Mouse (Mus musculus) limb, embryonic 13.5 days (tissue): ENCODE results near the gene Olfr525. TPM values are rescaled to one million over a fixed set of nuclear protein-coding genes. Genes with fewer than 3 reads are reported as not detected.

Experiments
- ATAC-seq: fragments of 200-750 bp; cut with Nextera tagmentation; 2 replicates; pipeline ENCODE4 v1.8.0; 2017; ENCODE audit warnings: low read depth, moderate number of reproducible peaks, moderate TSS enrichment; ENCODE audit not compliant: low FRiP score
- H3K27ac ChIP-seq: fragments of 300-500 bp; sonication (generic); 2 replicates; pipeline ENCODE4 v1.5.1; 2015; ENCODE audit warnings: inconsistent platforms, mild to moderate bottlenecking, moderate library complexity
- H3K27me3 ChIP-seq: fragments of 300-500 bp; sonication (generic); 2 replicates; pipeline ENCODE4 v1.6.1; 2015; ENCODE audit warnings: mild to moderate bottlenecking, inconsistent platforms
- H3K36me3 ChIP-seq: fragments of 300-500 bp; sonication (generic); 2 replicates; pipeline ENCODE4 v1.6.1; 2015; ENCODE audit warnings: inconsistent platforms, mild to moderate bottlenecking, moderate library complexity
- H3K4me1 ChIP-seq: fragments of 300-500 bp; sonication (generic); 2 replicates; pipeline ENCODE4 v1.6.1; 2015; ENCODE audit warnings: inconsistent platforms
- H3K4me2 ChIP-seq: fragments of 300-500 bp; sonication (generic); replicated peaks from 2 replicates; pipeline ENCODE4 v1.6.1; 2015; ENCODE audit warnings: inconsistent platforms, mild to moderate bottlenecking, moderate library complexity
- H3K4me3 ChIP-seq: fragments of 300-500 bp; sonication (generic); 2 replicates; pipeline ENCODE4 v1.5.1; 2015; ENCODE audit warnings: moderate library complexity, mild to moderate bottlenecking, inconsistent platforms
- H3K9ac ChIP-seq: fragments of 300-500 bp; sonication (generic); 2 replicates; pipeline ENCODE4 v1.6.1; 2015; ENCODE audit warnings: mild to moderate bottlenecking, inconsistent platforms
- H3K9me3 ChIP-seq: fragments of 300-500 bp; sonication (generic); 2 replicates; pipeline ENCODE4 v1.6.1; 2016; ENCODE audit warnings: inconsistent platforms
- WGBS: fragments of 180-500 bp; shearing (Covaris S2); methylation state at CpG from one replicate; pipeline ENCODE4 v1.1.7; 2015; 5-methylcytosine and 5-hydroxymethylcytosine counted together
- polyA plus RNA-seq: library from polyadenylated mRNA; unstranded; fragments of >200 nt; fragmentation: Nextera tagmentation; extraction: Ambion mirVana; gene quantifications from 2 replicates; pipeline ENCODE4 v1.2.1, GENCODE M21; 2015

The Olfr525 gene
- polyA plus RNA-seq = not detected in 2 replicates

- Histone ChIP-seq H3K4me2 (no peak within 1 kb of the TSS), H3K36me3 (no peaks in the 10 kb centered on the region), H3K27ac (no peak within 1 kb of the TSS), H3K9me3 (no peaks in the 10 kb centered on the region), H3K9ac (no peak within 1 kb of the TSS), H3K27me3 (no peaks in the 10 kb centered on the region), H3K4me1 (no peaks in the 10 kb centered on the region), H3K4me3 (no peak within 1 kb of the TSS)
- WGBS = 56% methylated on average over 1 of the region's 1 CpGs
- no peak for ATAC-seq
These were observed at the start of gene Olfr525 for GRCm38 (mm10) chr7:140320558-140320957. TSS of gene Olfr525 (plus strand) at chr7:140320858.

GRCm38 (mm10) chr7:140295746-140296145, 24.9 kb upstream of the Olfr525 start:
- H3K4me1 ChIP-seq = no peaks in the 10 kb centered on the region
- H3K4me2 ChIP-seq = no peak overlapping the region
- no peak overlapping the region for H3K4me3 ChIP-seq
- H3K36me3 ChIP-seq = no peaks in the 10 kb centered on the region
- no peak overlapping the region for H3K9ac ChIP-seq
- H3K9me3 ChIP-seq = no peaks in the 10 kb centered on the region
- no peak overlapping the region for H3K27ac ChIP-seq
- ATAC-seq = no peak
- no peaks in the 10 kb centered on the region for H3K27me3 ChIP-seq
- WGBS = 88% methylated on average over 9 of the region's 9 CpGs

GRCm38 (mm10) chr7:140296876-140297275, 23.8 kb upstream of the Olfr525 start:
- no peak for ATAC-seq
- Histone ChIP-seq H3K4me2 (no peak overlapping the region), H3K9me3 (no peaks in the 10 kb centered on the region), H3K4me1 (no peaks in the 10 kb centered on the region), H3K9ac (no peak overlapping the region), H3K27me3 (no peaks in the 10 kb centered on the region), H3K36me3 (no peaks in the 10 kb centered on the region), H3K4me3 (no peak overlapping the region), H3K27ac (no peak overlapping the region)
- 78% methylated on average over 6 of the region's 6 CpGs for WGBS

GRCm38 (mm10) chr7:140299416-140299815, 21.2 kb upstream of the Olfr525 start:
- no peak overlapping the region for H3K4me2 ChIP-seq
- H3K9me3 ChIP-seq = no peaks in the 10 kb centered on the region
- H3K9ac ChIP-seq = no peak overlapping the region
- H3K4me1 ChIP-seq = no peaks in the 10 kb centered on the region
- H3K4me3 ChIP-seq = no peak overlapping the region
- 83% methylated on average over 3 of the region's 3 CpGs for WGBS
- H3K27me3 ChIP-seq = no peaks in the 10 kb centered on the region
- no peaks in the 10 kb centered on the region for H3K36me3 ChIP-seq
- H3K27ac ChIP-seq = no peak overlapping the region
- ATAC-seq = no peak

GRCm38 (mm10) chr7:140319861-140320385, 735 bp upstream of the Olfr525 start:
- WGBS = 82% methylated on average over 3 of the region's 3 CpGs
- no peaks in the 10 kb centered on the region for H3K36me3 ChIP-seq

GRCm38 (mm10) chr7:140321135-140321534, 477 bp downstream of the Olfr525 start:
- ATAC-seq = no peak
- no peaks in the 10 kb centered on the region for H3K27me3 ChIP-seq
- H3K36me3 ChIP-seq = no peaks in the 10 kb centered on the region
- no peak overlapping the region for H3K27ac ChIP-seq
- H3K4me3 ChIP-seq = no peak overlapping the region
- no peak overlapping the region for H3K9ac ChIP-seq
- no peak overlapping the region for H3K4me2 ChIP-seq
- no peaks in the 10 kb centered on the region for H3K4me1 ChIP-seq
- no peaks in the 10 kb centered on the region for H3K9me3 ChIP-seq

More at GRCm38 (mm10) chr7:140319861-140320385, 735 bp upstream of the Olfr525 start:
- ATAC-seq = no peak
- H3K4me1 ChIP-seq = no peaks in the 10 kb centered on the region
- H3K4me2 ChIP-seq = no peak overlapping the region
- no peak overlapping the region for H3K4me3 ChIP-seq
- H3K27ac ChIP-seq = no peak overlapping the region
- no peaks in the 10 kb centered on the region for H3K9me3 ChIP-seq
- H3K27me3 ChIP-seq = no peaks in the 10 kb centered on the region
- H3K9ac ChIP-seq = no peak overlapping the region

- 56% methylated on average over 1 of the region's 1 CpGs for WGBS
- ATAC-seq = no peak
- H3K4me3 ChIP-seq = no peak overlapping the region
- no peak overlapping the region for H3K4me2 ChIP-seq
- no peak overlapping the region for H3K27ac ChIP-seq
- H3K9ac ChIP-seq = no peak overlapping the region
- H3K4me1 ChIP-seq = no peaks in the 10 kb centered on the region
- no peaks in the 10 kb centered on the region for H3K27me3 ChIP-seq
- H3K36me3 ChIP-seq = no peaks in the 10 kb centered on the region
- no peaks in the 10 kb centered on the region for H3K9me3 ChIP-seq
These were observed 9.2 kb downstream of the Olfr525 start for GRCm38 (mm10) chr7:140329766-140330304.

- no peaks in the 10 kb centered on the region for H3K36me3 ChIP-seq
- no peaks in the 10 kb centered on the region for H3K9me3 ChIP-seq
- no peaks in the 10 kb centered on the region for H3K4me1 ChIP-seq
- no peak within 1 kb of the TSS for H3K4me2 ChIP-seq
- 60% methylated on average over 2 of the region's 2 CpGs for WGBS
- no peak within 1 kb of the TSS for H3K9ac ChIP-seq
- ATAC-seq = no peak
- H3K4me3 ChIP-seq = no peak within 1 kb of the TSS
- no peaks in the 10 kb centered on the region for H3K27me3 ChIP-seq
- no peak within 1 kb of the TSS for H3K27ac ChIP-seq
These were observed 13.1 kb downstream of the Olfr525 start, which contains the start of gene Olfr527 for GRCm38 (mm10) chr7:140333717-140334116. TSS of gene Olfr527 (plus strand) at chr7:140334017.

GRCm38 (mm10) chr7:140361571-140361970, 40.9 kb downstream of the Olfr525 start, which contains the start of gene Olfr60:
TSS of gene Olfr60 (minus strand) at chr7:140361671.
- Histone ChIP-seq H3K4me2 (no peak within 1 kb of the TSS), H3K4me3 (no peak within 1 kb of the TSS), H3K9ac (no peak within 1 kb of the TSS), H3K36me3 (no peaks in the 10 kb centered on the region), H3K27me3 (no peaks in the 10 kb centered on the region), H3K4me1 (no peaks in the 10 kb centered on the region), H3K27ac (no peak within 1 kb of the TSS), H3K9me3 (no peaks in the 10 kb centered on the region)
- 60% methylated on average over 3 of the region's 3 CpGs for WGBS
- ATAC-seq = no peak

- WGBS = 66% methylated on average over 4 of the region's 4 CpGs
- no peak overlapping the region for H3K4me3 ChIP-seq
- no peaks in the 10 kb centered on the region for H3K27me3 ChIP-seq
- ATAC-seq = no peak
- no peak overlapping the region for H3K27ac ChIP-seq
- no peaks in the 10 kb centered on the region for H3K4me1 ChIP-seq
- no peaks in the 10 kb centered on the region for H3K9me3 ChIP-seq
- H3K4me2 ChIP-seq = no peak overlapping the region
- H3K9ac ChIP-seq = no peak overlapping the region
- no peaks in the 10 kb centered on the region for H3K36me3 ChIP-seq
These were observed 53.6 kb downstream of the Olfr525 start for GRCm38 (mm10) chr7:140374300-140374699.

- 17% methylated on average over 1 of the region's 1 CpGs for WGBS
- ATAC-seq = no peak
- no peaks in the 10 kb centered on the region for H3K36me3 ChIP-seq
- H3K4me1 ChIP-seq = no peaks in the 10 kb centered on the region
- no peak within 1 kb of the TSS for H3K9ac ChIP-seq
- H3K27me3 ChIP-seq = no peaks in the 10 kb centered on the region
- H3K4me3 ChIP-seq = no peak within 1 kb of the TSS
- H3K4me2 ChIP-seq = no peak within 1 kb of the TSS
- H3K9me3 ChIP-seq = no peaks in the 10 kb centered on the region
- H3K27ac ChIP-seq = no peak within 1 kb of the TSS
These were observed 55.6 kb downstream of the Olfr525 start, which contains the start of gene Olfr530 for GRCm38 (mm10) chr7:140376231-140376630. TSS of gene Olfr530 (minus strand) at chr7:140376331.

GRCm38 (mm10) chr7:140376911-140377310, 56.3 kb downstream of the Olfr525 start:
- no peaks in the 10 kb centered on the region for H3K9me3 ChIP-seq
- H3K4me3 ChIP-seq = no peak overlapping the region
- H3K4me2 ChIP-seq = no peak overlapping the region
- no peak overlapping the region for H3K9ac ChIP-seq
- WGBS = 98% methylated on average over 2 of the region's 2 CpGs
- no peaks in the 10 kb centered on the region for H3K4me1 ChIP-seq
- no peak overlapping the region for H3K27ac ChIP-seq
- no peak for ATAC-seq
- no peaks in the 10 kb centered on the region for H3K27me3 ChIP-seq
- H3K36me3 ChIP-seq = no peaks in the 10 kb centered on the region
